Mouse (Mus musculus) olfactory bulb, adult 2 months (tissue): Measurements from ENCODE around the gene A430005L14Rik.

Experiments
- CTCF ChIP-seq: fragments of 200-500 bp; IDR thresholded peaks from 2 replicates; pipeline ENCODE4 v1.5.1; 2012; ENCODE audit warnings: low read depth, mild to moderate bottlenecking, low read length, moderate library complexity; ENCODE audit not compliant: insufficient read depth
- POLR2A ChIP-seq: fragments of 200-500 bp; IDR thresholded peaks from 2 replicates; pipeline ENCODE4 v1.6.1; 2012; ENCODE audit warnings: mild to moderate bottlenecking, low read depth, low read length, moderate library complexity; ENCODE audit not compliant: insufficient read depth

DNA sequence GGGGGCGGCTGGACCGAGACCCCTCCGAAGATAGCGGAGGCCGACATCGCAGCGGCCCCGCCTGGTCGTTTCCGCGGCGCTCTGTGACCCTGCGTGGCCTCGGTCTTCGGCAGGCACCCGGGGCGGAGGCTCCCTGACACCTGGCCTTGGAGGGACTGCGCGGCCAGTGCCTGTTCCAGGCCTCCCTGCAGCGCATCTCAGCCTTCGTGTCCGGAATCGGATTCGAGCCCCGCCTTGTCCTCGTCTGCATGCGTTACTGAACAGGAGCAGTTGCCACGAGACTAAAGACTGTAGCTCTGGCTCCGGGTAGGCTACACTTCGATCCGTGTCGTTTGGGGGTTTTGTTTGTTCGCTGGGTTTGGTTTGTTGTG is 18.2 kb downstream of the A430005L14Rik start:
- TF ChIP-seq POLR2A (no peak; the same call in 1 of the 2 replicates), CTCF (no peak)
